Mouse (Mus musculus) bone marrow macrophage, adult 2 months (primary cell): Measurements from ENCODE around the gene Akt1s1. TPM values are rescaled to one million over a fixed set of nuclear protein-coding genes. Genes with fewer than 3 reads are reported as not detected.

Experiments used
- H3K27ac ChIP-seq: 2 replicates; pipeline ENCODE4 v1.5.1; 2012; ENCODE audit warnings: low read depth, low read length; ENCODE audit not compliant: insufficient read depth
- H3K4me1 ChIP-seq: 2 replicates; pipeline ENCODE4 v1.6.1; 2012; ENCODE audit warnings: low read length; ENCODE audit not compliant: control insufficient read depth, insufficient read depth
- H3K4me3 ChIP-seq: 2 replicates; pipeline ENCODE4 v1.5.1; 2012; ENCODE audit warnings: mild to moderate bottlenecking, low read length, moderate library complexity; ENCODE audit not compliant: insufficient read depth
- CTCF ChIP-seq: IDR thresholded peaks from 2 replicates; pipeline ENCODE4 v1.5.1; 2012; ENCODE audit warnings: low read depth, mild to moderate bottlenecking, low read length, moderate library complexity
- POLR2A ChIP-seq: IDR thresholded peaks from 2 replicates; pipeline ENCODE4 v1.6.1; 2012; ENCODE audit warnings: mild to moderate bottlenecking, low read depth, low read length, borderline replicate concordance
- polyA plus RNA-seq: library from polyadenylated mRNA; stranded (reverse); fragments of >200 nt; gene quantifications from 2 replicates; pipeline ENCODE4 v1.2.4, GENCODE M21; 2012; ENCODE audit not compliant: missing spikeins, insufficient read depth, insufficient read length

Akt1s1 gene
- polyA plus RNA-seq, 1 experiment = 45.3 TPM

DNA sequence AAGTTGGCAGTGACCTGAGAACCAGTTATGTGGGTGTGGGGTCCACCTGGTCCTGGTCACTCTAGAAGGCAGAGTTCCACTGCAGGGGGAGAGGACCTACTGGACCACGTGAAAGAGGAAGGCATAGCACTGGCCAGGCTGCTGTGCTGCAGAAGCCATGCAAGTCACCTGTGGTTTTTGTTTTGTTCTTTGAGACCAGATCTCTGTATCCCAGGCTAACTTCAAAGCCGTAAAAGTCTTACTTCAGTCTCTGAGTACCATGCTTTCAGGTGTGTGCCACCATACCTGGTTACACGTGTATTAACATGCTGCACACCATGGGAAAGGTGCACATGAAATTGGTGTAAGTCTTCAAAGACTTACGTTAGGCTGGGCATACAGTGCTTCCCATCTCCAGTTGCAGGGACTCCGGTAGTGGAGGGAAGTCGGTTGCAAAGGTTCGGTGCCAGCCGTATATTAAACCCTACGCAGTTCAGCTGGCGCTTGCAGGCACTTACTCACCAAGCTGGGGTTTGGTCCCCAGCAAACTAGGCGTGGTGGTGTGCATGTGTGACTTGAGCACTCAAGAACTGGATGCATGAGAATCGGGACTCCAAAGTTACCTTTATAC is 2.9 kb downstream of the Akt1s1 start:
- peaks cover 31% of the 10 kb centered on the region for H3K4me1 ChIP-seq
- H3K4me3 ChIP-seq = 0 out of 2 replicates have a peak overlapping the region, but pooled peaks have one; percentile 65
- no peak overlapping the region for H3K27ac ChIP-seq
- TF ChIP-seq POLR2A = no peak
- no peak for TF ChIP-seq CTCF

DNA sequence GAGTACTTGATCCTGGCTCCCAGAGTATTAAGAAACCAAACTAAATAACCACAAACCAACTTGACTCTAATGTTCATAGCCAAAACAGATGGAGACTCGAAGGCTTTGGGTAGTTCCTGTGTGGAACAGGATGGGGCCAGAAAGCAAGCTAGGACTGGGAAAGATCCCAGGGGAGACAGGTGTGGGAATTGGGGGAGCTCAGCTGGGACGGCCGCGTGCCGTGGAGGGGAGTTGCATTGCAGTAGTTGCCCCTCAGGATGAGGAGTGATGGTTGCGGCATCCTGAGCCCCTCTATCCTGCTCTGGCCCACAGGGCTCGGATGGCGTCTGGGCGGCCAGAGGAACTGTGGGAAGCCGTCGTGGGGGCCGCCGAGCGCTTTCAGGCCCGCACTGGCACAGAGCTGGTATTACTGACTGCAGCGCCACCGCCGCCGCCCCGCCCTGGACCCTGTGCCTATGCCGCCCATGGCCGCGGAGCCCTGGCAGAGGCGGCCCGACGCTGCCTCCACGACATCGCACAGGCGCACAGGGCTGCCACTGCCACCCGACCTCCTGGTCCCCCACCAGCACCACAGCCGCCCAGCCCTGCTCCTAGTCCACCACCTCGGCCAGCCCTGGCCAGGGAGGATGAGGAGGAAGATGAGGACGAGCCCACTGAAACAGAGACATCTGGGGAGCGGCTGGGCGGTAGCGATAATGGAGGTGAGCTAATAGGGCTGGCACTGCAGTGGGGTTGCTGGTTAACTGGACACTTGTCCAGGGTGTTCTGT is 3.7 kb downstream of the Akt1s1 start:
- H3K4me3 ChIP-seq = no peak overlapping the region
- TF ChIP-seq POLR2A (no peak), CTCF (no peak)
- no peak overlapping the region for H3K27ac ChIP-seq
- peaks cover 30% of the 10 kb centered on the region for H3K4me1 ChIP-seq

DNA sequence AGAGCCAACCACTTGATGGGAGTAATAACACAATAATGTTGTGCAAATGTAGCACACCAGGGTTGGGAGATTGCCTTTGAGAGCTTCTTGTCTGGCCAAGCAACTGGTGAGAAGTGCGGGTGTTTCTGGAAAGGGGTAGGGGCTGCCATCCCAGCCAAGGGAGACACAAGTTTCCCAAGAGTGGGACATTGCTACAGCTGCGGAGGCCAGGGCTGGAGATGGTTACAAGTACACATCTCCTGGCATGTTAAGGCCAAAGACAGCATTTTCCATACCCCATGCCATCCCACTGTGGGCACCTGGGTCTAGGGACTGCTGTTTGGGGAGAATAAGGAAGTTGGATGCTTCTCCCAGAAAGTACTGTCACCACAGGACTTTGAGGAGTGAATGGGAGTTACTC is 4.3 kb downstream of the Akt1s1 start:
- H3K4me3 ChIP-seq = no peak overlapping the region
- H3K27ac ChIP-seq = no peak overlapping the region
- no peak for TF ChIP-seq POLR2A
- TF ChIP-seq CTCF = no peak
- H3K4me1 ChIP-seq = peaks cover 30% of the 10 kb centered on the region

GRCm38 (mm10) chr7:44853596-44854355 is 5.0 kb downstream of the Akt1s1 start:
- TF ChIP-seq POLR2A (no peak), CTCF (no peak; the same call in 1 of the 2 replicates)
- H3K4me1 ChIP-seq = peaks cover 35% of the 10 kb centered on the region

GRCm38 (mm10) chr7:44854356-44855031 is 5.7 kb downstream of the Akt1s1 start:
- TF ChIP-seq POLR2A (no peak), CTCF (no peak)
- Histone ChIP-seq H3K27ac (peak overlapping the region; percentile 92), H3K4me3 (peak overlapping the region; percentile 57), H3K4me1 (peaks cover 35% of the 10 kb centered on the region)

More at GRCm38 (mm10) chr7:44853596-44854355, 5.0 kb downstream of the Akt1s1 start:
- Histone ChIP-seq H3K27ac (peak overlapping the region; percentile 92), H3K4me3 (peak overlapping the region; percentile 57)

DNA sequence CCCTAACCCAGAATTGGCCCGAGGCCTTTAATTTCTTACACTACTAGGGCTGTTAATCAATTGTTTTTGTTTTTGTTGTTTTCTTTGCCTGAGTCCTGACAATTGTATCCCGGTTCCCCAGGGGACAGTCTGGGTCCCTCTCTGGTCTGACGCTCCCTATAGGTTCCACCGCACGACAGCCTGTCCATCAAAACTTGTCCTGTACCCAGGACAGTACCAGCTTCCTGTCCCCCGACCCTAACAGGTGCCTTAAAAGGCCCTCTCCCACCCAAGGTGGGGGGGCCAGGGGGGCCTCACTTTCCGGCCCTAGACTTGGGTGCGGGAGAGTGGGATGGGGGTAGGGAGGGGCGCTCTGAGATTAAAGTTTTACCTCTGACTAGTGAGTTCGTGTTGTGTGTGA is 6.2 kb downstream of the Akt1s1 start:
- H3K4me3 ChIP-seq = peak overlapping the region; percentile 57
- peak overlapping the region; percentile 92 for H3K27ac ChIP-seq
- TF ChIP-seq POLR2A (no peak), CTCF (0 out of 2 replicates have a peak, but pooled peaks have one; percentile 17)
- H3K4me1 ChIP-seq = peaks cover 35% of the 10 kb centered on the region

DNA sequence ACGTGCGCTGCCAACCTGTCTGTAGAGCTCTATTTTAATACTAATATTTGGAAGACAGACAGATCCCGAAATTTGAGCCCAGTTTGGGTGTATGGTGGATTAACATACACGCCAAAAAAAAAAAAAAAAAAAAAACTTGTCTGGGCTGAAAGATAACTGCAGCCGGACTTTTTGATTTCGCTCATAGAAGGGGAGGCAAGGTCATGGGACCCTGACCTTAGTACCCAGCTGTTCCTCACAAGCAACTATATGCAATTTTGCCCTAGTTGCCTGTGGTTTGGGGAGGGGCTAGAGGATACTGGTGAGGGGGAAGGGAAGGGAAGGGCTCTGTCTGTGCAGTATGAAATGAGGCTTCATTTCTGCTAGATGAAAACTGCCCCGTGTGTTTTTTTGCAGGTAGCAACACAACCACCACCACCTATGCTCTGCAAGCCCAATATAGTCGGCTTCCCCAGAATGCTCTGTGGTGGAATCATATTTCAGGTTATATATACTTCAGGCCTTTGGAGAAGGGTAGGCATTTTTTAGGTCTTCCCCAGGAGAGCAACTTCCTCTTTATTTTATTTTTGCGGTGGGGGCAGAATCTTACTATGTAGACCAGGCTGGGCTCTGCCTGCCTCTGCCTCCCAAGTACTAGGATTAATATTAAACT is 7.6 kb downstream of the Akt1s1 start:
- TF ChIP-seq CTCF = no peak
- no peak for TF ChIP-seq POLR2A
- peaks cover 32% of the 10 kb centered on the region for H3K4me1 ChIP-seq
- H3K27ac ChIP-seq = peak overlapping the region; percentile 92
- peak overlapping the region; percentile 96 for H3K4me3 ChIP-seq

DNA sequence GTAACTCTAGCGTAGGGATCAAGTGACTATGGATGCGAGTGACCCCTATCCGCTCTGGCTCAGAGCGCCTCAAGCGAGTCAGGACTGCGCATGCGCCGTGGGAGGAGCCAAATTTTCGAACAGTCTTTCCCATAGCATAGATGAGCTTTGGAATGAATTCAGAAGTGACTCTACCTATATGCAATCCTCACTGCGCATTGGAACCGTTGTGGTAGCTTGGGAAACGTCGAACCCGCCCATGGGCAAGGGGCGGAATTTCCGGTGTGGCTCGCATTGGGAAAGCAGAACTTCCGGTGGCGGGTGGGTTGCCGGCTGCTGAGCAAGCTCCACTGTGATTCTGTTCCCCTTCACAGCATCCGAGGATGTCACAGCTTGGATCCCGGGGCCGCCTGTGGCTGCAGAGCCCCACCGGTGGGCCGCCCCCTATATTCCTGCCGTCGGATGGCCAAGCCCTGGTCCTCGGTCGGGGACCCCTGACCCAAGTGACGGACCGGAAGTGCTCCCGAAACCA is 8.3 kb downstream of the Akt1s1 start, which contains the start of gene Pnkp:
TSS of gene Pnkp (plus strand) at position 98 of the 511 bp plus-strand sequence.
- Histone ChIP-seq H3K4me3 (peak within 1 kb of the TSS; percentile 96), H3K4me1 (peaks cover 29% of the 10 kb centered on the region), H3K27ac (peak within 1 kb of the TSS; percentile 92)
- no peak for TF ChIP-seq POLR2A
- no peak for TF ChIP-seq CTCF
